Mouse (Mus musculus) heart, embryonic 13.5 days (tissue): ENCODE results near the gene Atp8b5. TPM values are rescaled to one million over a fixed set of nuclear protein-coding genes. Genes with fewer than 3 reads are reported as not detected.

ENCODE experiments used
- ATAC-seq: fragments of 200-750 bp; cut with Nextera tagmentation; 2 replicates; pipeline ENCODE4 v1.8.0; 2017; ENCODE audit warnings: moderate TSS enrichment; ENCODE audit not compliant: insufficient number of reproducible peaks, low FRiP score, low TSS enrichment; ENCODE audit errors: extremely low read depth
- H3K27ac ChIP-seq: fragments of 300-500 bp; sonication (generic); replicated peaks from 2 replicates; pipeline ENCODE4 v1.5.1; 2015; ENCODE audit warnings: moderate library complexity, mild to moderate bottlenecking, inconsistent platforms
- H3K27me3 ChIP-seq: fragments of 300-500 bp; sonication (generic); replicated peaks from 2 replicates; pipeline ENCODE4 v1.6.1; 2015; ENCODE audit warnings: mild to moderate bottlenecking, inconsistent platforms
- H3K36me3 ChIP-seq: fragments of 300-500 bp; sonication (generic); 2 replicates; pipeline ENCODE4 v1.6.1; 2015; ENCODE audit warnings: mild to moderate bottlenecking, inconsistent platforms
- H3K4me1 ChIP-seq: fragments of 300-500 bp; sonication (generic); 2 replicates; pipeline ENCODE4 v1.6.1; 2015; ENCODE audit warnings: inconsistent platforms
- H3K4me2 ChIP-seq: fragments of 300-500 bp; sonication (generic); 2 replicates; pipeline ENCODE4 v1.6.1; 2015; ENCODE audit warnings: inconsistent platforms, mild to moderate bottlenecking, moderate library complexity
- H3K4me3 ChIP-seq: fragments of 300-500 bp; sonication (generic); 2 replicates; pipeline ENCODE4 v1.5.1; 2015; ENCODE audit warnings: moderate library complexity, mild to moderate bottlenecking, inconsistent platforms
- H3K9ac ChIP-seq: fragments of 300-500 bp; sonication (generic); 2 replicates; pipeline ENCODE4 v1.6.1; 2015; ENCODE audit warnings: inconsistent platforms, mild to moderate bottlenecking, moderate library complexity
- H3K9me3 ChIP-seq: fragments of 300-500 bp; sonication (generic); 2 replicates; pipeline ENCODE4 v1.6.1; 2016; ENCODE audit warnings: inconsistent platforms
- WGBS: fragments of 180-500 bp; shearing (Covaris S2); methylation state at CpG from one replicate; pipeline ENCODE4 v1.1.7; 2015; ENCODE audit warnings: mixed read lengths; 5-methylcytosine and 5-hydroxymethylcytosine counted together
- polyA plus RNA-seq: library from polyadenylated mRNA; unstranded; fragments of >200 nt; fragmentation: Nextera tagmentation; extraction: Ambion mirVana; gene quantifications from 2 replicates; pipeline ENCODE4 v1.2.1, GENCODE M21; 2015

The Atp8b5 gene
- polyA plus RNA-seq, 1 experiment from 2014 or later, result 0.08 TPM

DNA sequence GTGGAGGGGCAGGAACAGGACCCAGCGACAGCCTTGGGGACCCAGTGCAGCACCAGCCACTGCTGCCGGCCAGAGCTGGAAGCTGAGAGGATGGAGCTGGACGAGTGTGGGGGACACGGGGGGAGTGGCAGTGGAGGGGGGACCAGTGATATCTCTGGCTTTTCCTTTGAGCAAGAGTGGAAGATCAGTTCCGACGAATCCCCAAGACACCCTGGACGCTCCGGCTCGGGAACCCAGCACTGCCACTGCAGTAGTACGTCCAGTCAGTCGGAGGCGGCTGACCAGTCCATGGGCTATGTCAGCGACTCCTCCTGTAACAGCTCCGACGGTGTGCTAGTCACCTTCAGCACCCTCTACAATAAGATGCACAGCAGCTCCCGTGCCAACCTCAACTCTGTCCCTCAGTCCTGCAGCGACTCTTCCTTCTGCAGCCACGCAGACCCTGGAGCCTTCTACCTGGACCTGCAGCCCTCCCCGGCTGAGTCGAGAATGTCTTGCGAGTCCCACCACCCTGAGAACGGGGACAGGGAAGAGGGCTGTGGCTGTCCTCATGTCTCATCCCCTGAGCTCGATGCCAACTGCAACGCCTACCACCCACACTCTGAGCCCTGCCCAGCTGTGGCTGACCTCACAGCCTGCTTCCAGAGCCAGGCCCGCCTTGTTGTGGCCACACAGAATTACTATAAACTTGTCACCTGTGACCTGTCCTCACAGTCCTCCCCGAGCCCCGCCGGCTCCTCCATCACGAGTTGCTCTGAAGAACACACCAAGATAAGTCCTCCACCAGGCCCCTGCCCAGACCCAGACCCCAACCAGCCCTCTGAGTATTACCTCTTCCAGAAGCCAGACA lies 148.5 kb downstream of the Atp8b5 start:
- Histone ChIP-seq H3K4me3 (no peak overlapping the region), H3K27ac (no peak overlapping the region), H3K27me3 (no peaks in the 10 kb centered on the region), H3K4me2 (no peak overlapping the region), H3K9ac (no peak overlapping the region), H3K4me1 (peaks cover 44% of the 10 kb centered on the region), H3K36me3 (peaks cover 41% of the 10 kb centered on the region), H3K9me3 (no peaks in the 10 kb centered on the region)
- WGBS, result 78% methylated on average over 29 of the region's 29 CpGs
- no peak for ATAC-seq

DNA sequence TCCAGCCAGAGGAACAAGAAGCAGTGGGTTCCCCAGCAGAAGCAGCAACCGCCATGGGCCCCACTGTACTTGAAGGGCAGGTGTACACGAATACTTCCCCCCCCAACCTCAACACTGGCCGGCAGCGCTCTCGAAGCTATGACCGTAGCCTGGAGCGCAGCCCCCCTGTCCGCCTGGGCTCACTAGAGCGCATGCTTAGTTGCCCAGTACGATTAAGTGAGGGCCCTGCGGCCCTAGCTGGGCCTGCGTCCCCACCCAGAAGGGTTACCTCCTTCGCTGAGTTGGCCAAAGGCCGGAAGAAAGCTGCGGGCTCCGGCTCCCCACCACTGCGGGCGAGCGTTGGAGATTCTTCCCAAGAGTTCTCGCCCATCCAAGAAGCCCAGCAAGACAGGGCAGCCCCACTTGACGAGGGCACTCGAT lies 149.1 kb downstream of the Atp8b5 start:
- H3K4me1 ChIP-seq, result peaks cover 45% of the 10 kb centered on the region
- ATAC-seq, result no peak
- H3K4me3 ChIP-seq, result no peak overlapping the region
- H3K36me3 ChIP-seq, result peaks cover 41% of the 10 kb centered on the region
- H3K27ac ChIP-seq, result no peak overlapping the region
- no peak overlapping the region for H3K4me2 ChIP-seq
- no peaks in the 10 kb centered on the region for H3K27me3 ChIP-seq
- H3K9me3 ChIP-seq, result no peaks in the 10 kb centered on the region
- H3K9ac ChIP-seq, result no peak overlapping the region
- WGBS, result 87% methylated on average over 22 of the region's 22 CpGs

DNA sequence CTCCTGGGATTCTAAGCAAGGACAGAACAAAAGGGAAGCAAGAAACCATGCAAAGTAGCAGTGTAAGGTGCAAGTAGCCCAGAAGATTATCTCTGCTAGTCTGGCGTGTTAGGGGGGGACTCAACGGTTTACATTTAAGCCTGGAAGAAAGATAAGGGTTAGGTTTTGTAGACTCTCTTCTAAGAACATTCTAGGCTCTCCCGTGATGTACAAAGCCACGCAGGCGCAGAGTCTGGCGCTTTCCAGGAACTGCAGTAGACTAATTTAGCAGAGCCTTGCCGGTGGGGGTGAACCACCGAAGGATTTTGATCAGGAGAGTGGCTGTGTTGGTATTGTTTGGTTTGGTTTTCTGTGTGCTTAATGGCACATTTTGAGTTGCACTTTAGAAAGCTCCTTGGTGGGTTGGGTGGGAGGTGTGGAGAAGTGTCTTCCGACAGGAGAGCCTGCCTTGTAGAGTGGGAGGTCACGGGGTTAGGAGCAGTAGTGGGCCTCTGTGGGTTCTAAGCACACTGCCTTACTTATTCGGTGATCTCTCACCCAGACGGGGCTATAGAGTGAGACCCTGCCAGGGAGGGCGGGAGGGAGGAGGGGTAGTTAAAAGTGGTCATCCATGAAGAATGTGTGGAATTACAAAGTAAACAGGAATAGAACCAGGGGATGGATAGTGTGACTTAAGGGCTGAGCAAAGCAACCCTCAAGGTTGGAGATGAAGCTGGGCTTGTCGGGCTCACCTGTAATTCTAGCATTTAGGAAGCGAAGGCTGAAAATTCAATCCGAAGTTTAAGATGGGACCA lies 150.5 kb downstream of the Atp8b5 start:
- Histone ChIP-seq H3K9ac (peak overlapping the region; percentile 50; the same call in 1 of the 2 replicates), H3K4me3 (no peak overlapping the region), H3K27me3 (no peaks in the 10 kb centered on the region), H3K4me1 (peaks cover 45% of the 10 kb centered on the region), H3K27ac (peak overlapping the region; percentile 32; the same call in 1 of the 2 replicates), H3K36me3 (peaks cover 55% of the 10 kb centered on the region), H3K9me3 (no peaks in the 10 kb centered on the region), H3K4me2 (no peak overlapping the region)
- ATAC-seq, result no peak
- 59% methylated on average over 16 of the region's 16 CpGs for WGBS

DNA sequence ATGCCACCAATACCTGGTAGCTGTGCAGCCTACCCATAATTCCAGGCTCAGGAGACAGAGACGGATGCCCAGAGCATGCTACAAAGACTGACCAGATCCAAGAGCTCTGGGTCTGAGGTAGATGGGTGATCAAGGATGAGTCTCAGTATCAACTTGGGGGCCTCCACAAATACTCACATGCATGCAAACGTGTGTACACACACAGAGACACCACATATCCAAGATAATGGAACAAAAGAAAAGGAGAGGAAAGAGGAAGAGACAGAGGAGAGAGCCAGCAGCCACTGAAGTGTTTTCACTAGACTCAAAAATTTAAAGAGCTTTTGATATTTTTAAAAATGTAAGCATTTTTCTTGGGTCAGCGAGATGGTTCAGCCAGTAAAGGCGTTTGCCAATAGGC lies 151.5 kb downstream of the Atp8b5 start:
- WGBS, result 66% methylated on average over 4 of the region's 4 CpGs
- Histone ChIP-seq H3K4me1 (peaks cover 40% of the 10 kb centered on the region), H3K36me3 (peaks cover 62% of the 10 kb centered on the region), H3K9ac (0 out of 2 replicates have a peak overlapping the region, but pooled peaks have one; percentile 10), H3K27me3 (peaks cover 3% of the 10 kb centered on the region; the same call in 1 of the 2 replicates), H3K27ac (no peak overlapping the region), H3K9me3 (no peaks in the 10 kb centered on the region), H3K4me3 (no peak overlapping the region), H3K4me2 (no peak overlapping the region)
- no peak for ATAC-seq

DNA sequence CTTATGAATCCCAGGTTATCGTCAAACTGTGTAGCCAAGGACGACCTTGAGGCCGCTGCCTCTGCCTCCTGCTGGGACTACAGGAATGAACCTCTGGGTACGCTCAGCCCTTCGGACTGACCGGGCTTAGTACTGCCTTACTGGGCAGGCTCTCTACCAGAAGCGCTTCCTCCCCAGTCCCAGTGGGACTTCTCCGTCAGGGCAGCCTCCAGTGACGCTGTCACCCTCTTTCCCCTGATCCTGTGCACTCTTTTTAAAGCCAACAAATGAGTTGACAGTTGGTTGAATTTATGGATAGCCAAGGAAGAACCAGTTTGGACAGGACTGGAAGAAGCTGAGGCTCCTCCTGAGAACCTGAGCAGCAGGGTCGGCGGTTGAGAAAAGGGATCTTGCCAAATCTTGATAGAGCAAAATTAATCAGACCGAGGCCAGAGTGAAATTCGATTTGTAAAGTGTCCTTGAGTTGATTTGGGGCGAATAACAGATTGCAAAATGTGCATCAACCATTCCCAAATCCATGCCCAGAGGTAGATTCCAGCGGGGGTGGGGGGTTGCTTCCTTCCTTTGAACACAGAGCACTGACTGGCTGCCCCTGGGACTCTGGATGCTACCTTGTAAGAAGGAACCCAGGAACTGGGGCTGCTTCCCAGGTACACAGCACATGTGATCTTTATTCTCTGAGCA lies 152.2 kb downstream of the Atp8b5 start:
- Histone ChIP-seq H3K9ac (peak overlapping the region; percentile 29; the same call in 1 of the 2 replicates), H3K4me3 (no peak overlapping the region), H3K4me1 (peaks cover 38% of the 10 kb centered on the region), H3K4me2 (no peak overlapping the region), H3K27ac (0 out of 2 replicates have a peak overlapping the region, but pooled peaks have one; percentile 4), H3K36me3 (peaks cover 68% of the 10 kb centered on the region), H3K9me3 (no peaks in the 10 kb centered on the region), H3K27me3 (peaks cover 10% of the 10 kb centered on the region)
- no peak for ATAC-seq
- WGBS, result 49% methylated on average over 15 of the region's 15 CpGs

DNA sequence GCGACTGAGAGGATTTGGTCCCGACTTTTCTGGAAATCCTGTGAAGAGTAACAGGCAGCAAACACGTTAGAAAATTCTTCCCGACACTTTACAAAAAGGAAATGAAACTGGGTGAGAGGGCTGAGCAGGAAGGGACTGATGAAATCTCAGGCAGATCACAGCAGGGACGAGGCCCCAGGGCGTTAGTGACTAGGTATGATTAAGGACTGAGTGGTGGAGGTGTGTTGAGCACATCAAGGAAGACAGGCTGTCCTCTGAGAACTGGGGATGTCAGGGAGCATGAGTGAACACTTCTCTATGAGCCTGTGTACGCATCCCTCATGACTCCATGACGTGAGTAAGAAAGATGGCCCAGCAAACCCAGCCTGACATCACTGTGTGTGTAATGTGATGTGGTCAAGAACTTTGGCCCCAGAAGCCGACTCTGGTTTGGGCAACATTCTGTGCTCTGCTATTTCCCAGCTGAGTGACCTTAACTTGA lies 152.9 kb downstream of the Atp8b5 start:
- Histone ChIP-seq H3K4me3 (no peak overlapping the region), H3K27ac (0 out of 2 replicates have a peak overlapping the region, but pooled peaks have one; percentile 8), H3K4me1 (peaks cover 38% of the 10 kb centered on the region), H3K9me3 (no peaks in the 10 kb centered on the region), H3K4me2 (0 out of 2 replicates have a peak overlapping the region, but pooled peaks have one; percentile 5), H3K27me3 (peaks cover 17% of the 10 kb centered on the region), H3K9ac (peak overlapping the region; percentile 56), H3K36me3 (peaks cover 69% of the 10 kb centered on the region)
- no peak for ATAC-seq
- 57% methylated on average over 9 of the region's 9 CpGs for WGBS

DNA sequence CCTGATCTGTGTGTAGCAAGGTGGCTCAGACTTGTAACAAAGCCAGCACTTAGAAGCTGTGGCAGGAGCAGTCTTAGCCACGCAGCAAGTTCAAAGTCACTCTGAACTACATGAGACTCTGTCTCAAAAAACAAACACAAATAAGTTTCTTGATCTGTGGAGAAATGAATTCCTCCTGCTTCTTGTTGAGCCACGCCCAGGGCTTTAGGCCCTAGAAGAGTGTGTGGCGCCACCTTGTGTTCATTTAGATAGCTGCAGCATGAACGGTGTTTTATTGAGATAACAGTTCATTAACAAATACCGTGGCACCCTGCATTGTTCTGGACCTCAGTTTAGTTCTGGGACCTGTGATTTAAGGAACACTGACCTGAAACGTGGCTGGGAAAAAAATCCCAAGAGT lies 153.3 kb downstream of the Atp8b5 start:
- Histone ChIP-seq H3K4me3 (no peak overlapping the region), H3K4me2 (no peak overlapping the region), H3K4me1 (peaks cover 38% of the 10 kb centered on the region), H3K9ac (peak overlapping the region; percentile 56), H3K27me3 (peaks cover 22% of the 10 kb centered on the region), H3K9me3 (no peaks in the 10 kb centered on the region), H3K36me3 (peaks cover 69% of the 10 kb centered on the region), H3K27ac (0 out of 2 replicates have a peak overlapping the region, but pooled peaks have one; percentile 6)
- no peak for ATAC-seq
- 5% methylated on average over 6 of the region's 6 CpGs for WGBS

DNA sequence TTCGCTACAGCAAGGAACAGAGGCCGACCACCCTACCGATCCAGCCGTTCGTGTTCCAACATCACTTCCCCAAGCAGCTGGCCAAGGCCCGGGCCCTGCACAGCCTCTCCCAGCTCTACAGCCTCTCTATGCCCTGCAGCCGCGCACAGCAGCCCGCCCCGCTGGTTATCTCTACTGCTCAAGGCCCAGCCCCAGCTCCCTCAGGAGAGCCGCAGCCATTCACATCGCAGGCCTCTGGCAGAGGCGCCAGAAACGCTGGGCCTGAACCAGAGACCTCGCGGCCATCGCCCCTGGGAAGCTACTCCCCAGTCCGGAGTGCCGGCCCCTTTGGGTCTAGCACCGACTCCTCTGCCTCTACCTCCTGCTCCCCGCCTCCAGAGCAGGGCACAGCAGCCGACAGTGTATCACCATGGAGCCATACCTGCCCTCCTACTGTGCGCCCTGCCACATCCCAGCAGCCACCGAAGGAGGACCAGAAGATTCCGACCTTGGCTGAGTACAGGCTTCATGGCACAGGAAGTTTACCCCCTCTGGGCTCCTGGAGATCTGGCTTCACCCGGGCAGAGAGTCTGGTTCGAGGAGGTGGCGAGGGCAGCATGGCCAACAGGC lies 154.8 kb downstream of the Atp8b5 start:
- Histone ChIP-seq H3K9me3 (no peaks in the 10 kb centered on the region), H3K27me3 (peaks cover 36% of the 10 kb centered on the region), H3K36me3 (peaks cover 69% of the 10 kb centered on the region), H3K4me2 (no peak overlapping the region), H3K9ac (no peak overlapping the region), H3K27ac (no peak overlapping the region), H3K4me1 (peaks cover 43% of the 10 kb centered on the region), H3K4me3 (no peak overlapping the region)
- no peak for ATAC-seq
- WGBS, result 63% methylated on average over 28 of the region's 28 CpGs
